Mouse (Mus musculus) left cerebral cortex, adult 9 months (tissue): Measurements from ENCODE around the gene Swt1.
"Not testable (repeated sequence)": the region's sequence is repeated elsewhere in the genome, so short reads cannot be mapped to it uniquely, and the experiment has no call there.

Source experiments
- DNase-seq, 2 experiments: peaks; one replicate each; pipeline ENCODE4 v3.0.0; 2022; ENCODE audit warnings: low spot score in 2 of 2

The Swt1 gene

GRCm38 (mm10) chr1:151428263-151429221 is at the start of gene Swt1, which contains the start of gene Trmt1l:
Gene Swt1, minus strand, starts transcription at chr1:151428455.
Gene Trmt1l, plus strand, starts transcription at chr1:151428542.
- peak; percentile 98 to 99 for DNase-seq

GRCm38 (mm10) chr1:151472386-151472785 is 44.1 kb upstream of the Swt1 start:
- DNase-seq = not testable (repeated sequence)

GRCm38 (mm10) chr1:151471429-151471828 is 43.2 kb upstream of the Swt1 start:
- DNase-seq = no peak

GRCm38 (mm10) chr1:151466571-151466970 is 38.3 kb upstream of the Swt1 start:
- no peak for DNase-seq

GRCm38 (mm10) chr1:151464914-151465313 is 36.7 kb upstream of the Swt1 start:
- DNase-seq = no peak

GRCm38 (mm10) chr1:151461265-151461664 is 33.0 kb upstream of the Swt1 start:
- DNase-seq = no peak

- DNase-seq = no peak
Observed at GRCm38 (mm10) chr1:151457087-151457486, 28.8 kb upstream of the Swt1 start.

GRCm38 (mm10) chr1:151451946-151452345 is 23.7 kb upstream of the Swt1 start:
- no peak for DNase-seq

- no peak for DNase-seq
Observed at GRCm38 (mm10) chr1:151450851-151451250, 22.6 kb upstream of the Swt1 start.

GRCm38 (mm10) chr1:151449866-151450265 is 21.6 kb upstream of the Swt1 start:
- no peak for DNase-seq

- no peak for DNase-seq
Observed at GRCm38 (mm10) chr1:151435431-151435830, 7.2 kb upstream of the Swt1 start.

- DNase-seq = no peak
Observed at GRCm38 (mm10) chr1:151429316-151429715, 1.1 kb upstream of the Swt1 start.

- DNase-seq = no peak
Observed at GRCm38 (mm10) chr1:151427888-151428262, 380 bp downstream of the Swt1 start.

GRCm38 (mm10) chr1:151426947-151427600 is 1.2 kb downstream of the Swt1 start:
- no peak for DNase-seq

- no peak for DNase-seq
Observed at GRCm38 (mm10) chr1:151422178-151422577, 6.1 kb downstream of the Swt1 start.

GRCm38 (mm10) chr1:151409827-151410226 is 18.4 kb downstream of the Swt1 start:
- DNase-seq = no peak

- no peak for DNase-seq
Observed at GRCm38 (mm10) chr1:151390029-151390428, 38.2 kb downstream of the Swt1 start.

- DNase-seq = no peak
Observed at GRCm38 (mm10) chr1:151377353-151377752, 50.9 kb downstream of the Swt1 start.

- no peak for DNase-seq
Observed at GRCm38 (mm10) chr1:151372823-151373222, 55.4 kb downstream of the Swt1 start.

GRCm38 (mm10) chr1:151371543-151371942 is 56.7 kb downstream of the Swt1 start:
- DNase-seq = no peak

GRCm38 (mm10) chr1:151370573-151370972 is 57.7 kb downstream of the Swt1 start:
- no peak for DNase-seq

GRCm38 (mm10) chr1:151368444-151368843 is 59.8 kb downstream of the Swt1 start:
- DNase-seq = no peak
